Mouse (Mus musculus) intestine, postnatal 0 days (tissue): ENCODE measurements around the gene Lama2. TPM values are rescaled to one million over a fixed set of nuclear protein-coding genes. Genes with fewer than 3 reads are reported as not detected.

ENCODE experiments used
- ATAC-seq: fragments of 200-750 bp; cut with Nextera tagmentation; 2 replicates; pipeline ENCODE4 v1.8.0; 2017; ENCODE audit warnings: mild to moderate bottlenecking, moderate TSS enrichment, moderate library complexity
- H3K27ac ChIP-seq: fragments of 300-500 bp; sonication (generic); 2 replicates; pipeline ENCODE4 v1.5.1; 2014; ENCODE audit warnings: mild to moderate bottlenecking, low read depth, low read length, moderate library complexity
- H3K27me3 ChIP-seq: fragments of 300-500 bp; sonication (generic); replicated peaks from 2 replicates; pipeline ENCODE4 v1.6.1; 2014; ENCODE audit warnings: low read length, mixed read lengths; ENCODE audit not compliant: control insufficient read depth, insufficient read depth
- H3K36me3 ChIP-seq: fragments of 300-500 bp; sonication (generic); 2 replicates; pipeline ENCODE4 v1.6.1; 2014; ENCODE audit warnings: mild to moderate bottlenecking, moderate library complexity; ENCODE audit not compliant: control insufficient read depth, insufficient read depth
- H3K4me1 ChIP-seq: fragments of 300-500 bp; sonication (generic); replicated peaks from 2 replicates; pipeline ENCODE4 v1.6.1; 2014; ENCODE audit warnings: antibody characterized with exemption, low read length, mixed read lengths; ENCODE audit not compliant: control insufficient read depth, insufficient read depth
- H3K4me2 ChIP-seq: fragments of 300-500 bp; sonication (generic); replicated peaks from 2 replicates; pipeline ENCODE4 v1.6.1; 2014; ENCODE audit warnings: low read depth, mild to moderate bottlenecking, moderate library complexity
- H3K4me3 ChIP-seq: fragments of 300-500 bp; sonication (generic); 2 replicates; pipeline ENCODE4 v1.5.1; 2014; ENCODE audit warnings: low read depth, low read length
- H3K9ac ChIP-seq: fragments of 300-500 bp; sonication (generic); 2 replicates; pipeline ENCODE4 v1.6.1; 2014; ENCODE audit warnings: mild to moderate bottlenecking, low read depth, low read length
- H3K9me3 ChIP-seq: fragments of 300-500 bp; sonication (generic); 2 replicates; pipeline ENCODE4 v1.6.1; 2016; ENCODE audit warnings: mixed run types; ENCODE audit not compliant: control insufficient read depth
- CTCF ChIP-seq: sonication (generic); IDR thresholded peaks from 2 replicates; pipeline ENCODE4 v1.5.1; 2016; ENCODE audit warnings: low read depth, mild to moderate bottlenecking, control low read depth, antibody characterized with exemption, moderate library complexity
- WGBS: fragments of 180-500 bp; shearing (Covaris S2); extraction: QIAGEN DNeasy Blood & Tissue Kit; methylation state at CpG from one replicate; pipeline ENCODE4 v1.1.7; 2014; 5-methylcytosine and 5-hydroxymethylcytosine counted together
- polyA plus RNA-seq: library from polyadenylated mRNA; unstranded; fragments of >200 nt; fragmentation: Nextera tagmentation; extraction: Ambion mirVana; gene quantifications from 2 replicates; pipeline ENCODE4 v1.2.1, GENCODE M21; 2015

The Lama2 gene
- polyA plus RNA-seq, 1 experiment from 2014 or later = 6.9 TPM

GRCm38 (mm10) chr10:27101800-27102353 lies 517.7 kb downstream of the Lama2 start:
- no peaks in the 10 kb centered on the region for H3K4me1 ChIP-seq
- H3K27ac ChIP-seq = no peak overlapping the region
- no peak overlapping the region for H3K4me2 ChIP-seq
- H3K27me3 ChIP-seq = no peaks in the 10 kb centered on the region
- 78% methylated on average over 3 of the region's 3 CpGs for WGBS
- no peaks in the 10 kb centered on the region for H3K36me3 ChIP-seq
- no peak overlapping the region for H3K9ac ChIP-seq
- no peak for TF ChIP-seq CTCF
- H3K4me3 ChIP-seq = no peak overlapping the region
- no peaks in the 10 kb centered on the region for H3K9me3 ChIP-seq
- ATAC-seq = no peak

- no peak overlapping the region for H3K4me2 ChIP-seq
- TF ChIP-seq CTCF = no peak
- H3K27me3 ChIP-seq = no peaks in the 10 kb centered on the region
- H3K27ac ChIP-seq = no peak overlapping the region
- 87% methylated on average over 2 of the region's 2 CpGs for WGBS
- no peak for ATAC-seq
- H3K4me3 ChIP-seq = no peak overlapping the region
- no peaks in the 10 kb centered on the region for H3K9me3 ChIP-seq
- H3K4me1 ChIP-seq = no peaks in the 10 kb centered on the region
- H3K36me3 ChIP-seq = no peaks in the 10 kb centered on the region
- H3K9ac ChIP-seq = no peak overlapping the region
These were observed 542.4 kb downstream of the Lama2 start for GRCm38 (mm10) chr10:27077113-27077512.

GRCm38 (mm10) chr10:27068794-27069435 lies 550.6 kb downstream of the Lama2 start:
- 87% methylated on average over 2 of the region's 2 CpGs for WGBS
- Histone ChIP-seq H3K9ac (no peak overlapping the region), H3K4me1 (no peaks in the 10 kb centered on the region), H3K27ac (no peak overlapping the region), H3K27me3 (no peaks in the 10 kb centered on the region), H3K4me3 (no peak overlapping the region), H3K9me3 (no peaks in the 10 kb centered on the region), H3K4me2 (no peak overlapping the region), H3K36me3 (no peaks in the 10 kb centered on the region)
- TF ChIP-seq CTCF = no peak
- ATAC-seq = no peak

GRCm38 (mm10) chr10:27063671-27064070 lies 555.9 kb downstream of the Lama2 start:
- no peak for ATAC-seq
- no peak overlapping the region for H3K4me3 ChIP-seq
- no peak overlapping the region for H3K4me2 ChIP-seq
- H3K36me3 ChIP-seq = no peaks in the 10 kb centered on the region
- H3K9me3 ChIP-seq = no peaks in the 10 kb centered on the region
- no peaks in the 10 kb centered on the region for H3K4me1 ChIP-seq
- H3K9ac ChIP-seq = no peak overlapping the region
- no peak overlapping the region for H3K27ac ChIP-seq
- no peaks in the 10 kb centered on the region for H3K27me3 ChIP-seq
- TF ChIP-seq CTCF = no peak
- 44% methylated on average over 4 of the region's 4 CpGs for WGBS

- Histone ChIP-seq H3K9me3 (no peaks in the 10 kb centered on the region), H3K36me3 (no peaks in the 10 kb centered on the region), H3K4me1 (no peaks in the 10 kb centered on the region), H3K4me3 (no peak overlapping the region), H3K27me3 (no peaks in the 10 kb centered on the region), H3K27ac (no peak overlapping the region), H3K4me2 (no peak overlapping the region), H3K9ac (no peak overlapping the region)
- ATAC-seq = no peak
- 79% methylated on average over 4 of the region's 4 CpGs for WGBS
- TF ChIP-seq CTCF = no peak
These were observed 565.1 kb downstream of the Lama2 start for GRCm38 (mm10) chr10:27054488-27054887.

DNA sequence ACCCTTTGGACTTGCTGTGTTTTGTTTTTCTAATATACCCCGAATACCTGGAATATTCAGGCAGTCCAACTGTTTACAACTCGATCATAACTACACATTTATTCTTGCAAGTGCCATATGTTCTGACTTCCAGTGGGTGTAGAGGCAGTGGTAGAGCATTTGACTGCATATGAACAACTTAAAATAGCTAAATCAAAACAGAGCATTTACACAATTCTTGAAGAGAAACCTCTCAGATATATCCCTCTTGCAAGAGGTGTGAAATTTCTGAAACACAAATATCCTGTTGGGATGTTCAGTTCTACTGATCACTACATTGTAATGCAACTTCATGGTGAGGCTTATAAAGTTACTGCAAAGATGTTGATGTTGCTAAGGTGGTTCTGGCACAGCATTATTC lies 572.4 kb downstream of the Lama2 start:
- no peak overlapping the region for H3K4me2 ChIP-seq
- H3K4me3 ChIP-seq = no peak overlapping the region
- no peaks in the 10 kb centered on the region for H3K9me3 ChIP-seq
- H3K27me3 ChIP-seq = no peaks in the 10 kb centered on the region
- no peaks in the 10 kb centered on the region for H3K4me1 ChIP-seq
- H3K36me3 ChIP-seq = no peaks in the 10 kb centered on the region
- H3K9ac ChIP-seq = no peak overlapping the region
- no peak overlapping the region for H3K27ac ChIP-seq
- WGBS = 76% methylated on average over 2 of the region's 2 CpGs
- ATAC-seq = no peak
- no peak for TF ChIP-seq CTCF
